In the genomic region with DNA sequence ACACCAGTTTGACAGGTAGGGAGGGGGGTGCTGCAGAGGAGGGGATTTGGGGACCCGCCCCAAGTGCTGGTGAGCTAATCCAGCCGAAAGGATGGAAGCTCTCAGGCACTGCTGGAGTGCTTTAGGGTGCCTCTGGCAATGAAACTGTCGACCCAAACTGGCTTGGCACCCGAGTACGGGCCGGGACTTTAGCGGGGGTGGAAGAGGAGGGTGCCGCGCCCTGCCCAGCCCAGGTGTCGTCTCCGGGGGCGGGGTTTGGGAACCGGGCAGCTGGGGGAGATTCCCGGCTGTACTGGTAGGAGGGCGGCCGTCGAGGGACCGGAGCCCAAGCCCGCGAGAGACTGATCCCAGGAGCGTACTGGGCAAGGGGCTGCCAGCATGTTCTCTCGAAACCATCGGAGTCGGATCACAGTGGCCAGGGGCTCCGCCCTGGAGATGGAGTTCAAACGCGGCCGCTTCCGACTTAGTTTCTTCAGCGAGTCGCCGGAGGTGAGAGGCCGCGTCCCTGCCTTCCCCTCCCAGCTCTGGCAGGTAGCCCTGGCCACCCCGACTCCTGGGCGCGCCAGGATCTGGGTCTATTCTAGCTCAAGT, we compare ENCODE assay signal across 8 mouse cellular contexts. TPM values are rescaled to one million over a fixed set of nuclear protein-coding genes. Genes with fewer than 3 reads are reported as not detected.
DNase-seq lines count a peak whose midpoint lies in the region; ATAC-seq and TF ChIP-seq lines count a peak whose summit lies in the region.

No protein-coding gene starts in this region.

- H3K36me3 ChIP-seq in forebrain, embryonic 11.5 days (ENCODE audit: control insufficient read depth, insufficient read depth, low read length), result no peaks in the 10 kb centered on the region
- H3K36me3 ChIP-seq in hindbrain, embryonic 15.5 days, result no peaks in the 10 kb centered on the region
- H3K36me3 ChIP-seq in limb, embryonic 15.5 days, result peaks cover 5% of the 10 kb centered on the region; the same call in 1 of the 2 replicates
- H3K36me3 ChIP-seq in midbrain, postnatal 0 days (ENCODE audit: insufficient read depth, low read length), result no peaks in the 10 kb centered on the region

- intact Hi-C loops in gastrocnemius, adult 2 months (cut with DNase I), result no loop called here
- intact Hi-C loops in left cerebral cortex, postnatal 25 days (cut with DNase I), result no loop called here

- peak overlapping the region; percentile 92 for H3K4me3 ChIP-seq in gastrocnemius, adult 2 months
- H3K4me3 ChIP-seq in forebrain, embryonic 11.5 days (ENCODE audit: low read depth, low read length), result peak overlapping the region; percentile 50
- peak overlapping the region; percentile 19 for H3K4me3 ChIP-seq in hindbrain, embryonic 15.5 days
- H3K4me3 ChIP-seq in limb, embryonic 15.5 days, result peak overlapping the region; percentile 54
- peak overlapping the region; percentile 9; the same call in 1 of the 2 replicates for H3K4me3 ChIP-seq in midbrain, postnatal 0 days (ENCODE audit: low read depth, low read length)

- H3K4me1 ChIP-seq in forebrain, embryonic 11.5 days (replicated peaks; ENCODE audit: control insufficient read depth, insufficient read depth, low read length), result peaks cover 30% of the 10 kb centered on the region; the same call in 1 of the 2 replicates
- peaks cover 32% of the 10 kb centered on the region for H3K4me1 ChIP-seq in hindbrain, embryonic 15.5 days (replicated peaks)
- peaks cover 45% of the 10 kb centered on the region for H3K4me1 ChIP-seq in limb, embryonic 15.5 days
- no peaks in the 10 kb centered on the region for H3K4me1 ChIP-seq in midbrain, postnatal 0 days (ENCODE audit: insufficient read depth, low read length)

- no peaks in the 10 kb centered on the region for H3K9me3 ChIP-seq in forebrain, embryonic 11.5 days (ENCODE audit: control insufficient read depth, low read length)
- no peaks in the 10 kb centered on the region for H3K9me3 ChIP-seq in hindbrain, embryonic 15.5 days
- no peaks in the 10 kb centered on the region for H3K9me3 ChIP-seq in limb, embryonic 15.5 days
- H3K9me3 ChIP-seq in midbrain, postnatal 0 days (ENCODE audit: low read length), result no peaks in the 10 kb centered on the region

- peak overlapping the region; percentile 99 for H3K27ac ChIP-seq in gastrocnemius, adult 2 months
- no peak overlapping the region for H3K27ac ChIP-seq in forebrain, embryonic 11.5 days (ENCODE audit: low read depth, low read length)
- H3K27ac ChIP-seq in hindbrain, embryonic 15.5 days (replicated peaks), result no peak overlapping the region
- H3K27ac ChIP-seq in limb, embryonic 15.5 days, result peak overlapping the region; percentile 100
- no peak overlapping the region for H3K27ac ChIP-seq in midbrain, postnatal 0 days (ENCODE audit: low read depth, low read length)

- no peak for ATAC-seq in forebrain, embryonic 11.5 days (replicated peaks; ENCODE audit: low FRiP score)
- ATAC-seq in hindbrain, embryonic 15.5 days (ENCODE audit: low FRiP score, low read depth), result no peak
- no peak; the same call in 1 of the 2 replicates for ATAC-seq in limb, embryonic 15.5 days (ENCODE audit: insufficient number of reproducible peaks, low FRiP score, low TSS enrichment, low read depth)
- ATAC-seq in midbrain, postnatal 0 days (ENCODE audit: low FRiP score), result no peak

- peak; percentile 81 for DNase-seq in gastrocnemius, adult 2 months
- no peak for DNase-seq in gastrocnemius, adult 18-20 months (ENCODE audit: low spot score)
- DNase-seq in forebrain, embryonic 11.5 days (ENCODE audit: low spot score), result no peak
- no peak for DNase-seq in midbrain, postnatal 0 days (ENCODE audit: low spot score)
- no peak for DNase-seq in layer of hippocampus, adult 8-10 months (ENCODE audit: low spot score in 2 of 2)
- DNase-seq in left cerebral cortex, postnatal 25 days (ENCODE audit: low spot score in 2 of 2), result no peak

- no peak for TF ChIP-seq CTCF in gastrocnemius, adult 2 months (IDR thresholded peaks at IDR 0.05)
- TF ChIP-seq CTCF in midbrain, postnatal 0 days (IDR thresholded peaks at IDR 0.05), result no peak

- no peaks in the 10 kb centered on the region for H3K27me3 ChIP-seq in forebrain, embryonic 11.5 days (ENCODE audit: control insufficient read depth, insufficient read depth, low read length)
- H3K27me3 ChIP-seq in hindbrain, embryonic 15.5 days, result peaks cover 19% of the 10 kb centered on the region
- H3K27me3 ChIP-seq in limb, embryonic 15.5 days, result no peaks in the 10 kb centered on the region
- H3K27me3 ChIP-seq in midbrain, postnatal 0 days (ENCODE audit: insufficient read depth, low read length), result peaks cover 7% of the 10 kb centered on the region

- H3K4me2 ChIP-seq in forebrain, embryonic 11.5 days (ENCODE audit: low read depth, low read length, severe bottlenecking), result peak overlapping the region; percentile 81
- peak overlapping the region; percentile 52 for H3K4me2 ChIP-seq in hindbrain, embryonic 15.5 days
- peak overlapping the region; percentile 81 for H3K4me2 ChIP-seq in limb, embryonic 15.5 days
- peak overlapping the region; percentile 51 for H3K4me2 ChIP-seq in midbrain, postnatal 0 days (ENCODE audit: low read depth, low read length, poor library complexity, severe bottlenecking)

- peak overlapping the region; percentile 93 for H3K9ac ChIP-seq in forebrain, embryonic 11.5 days (ENCODE audit: low read length)
- H3K9ac ChIP-seq in hindbrain, embryonic 15.5 days, result no peak overlapping the region; the same call in 1 of the 2 replicates
- peak overlapping the region; percentile 63 for H3K9ac ChIP-seq in limb, embryonic 15.5 days
- 0 out of 2 replicates have a peak overlapping the region, but pooled peaks have one; percentile 24 for H3K9ac ChIP-seq in midbrain, postnatal 0 days (replicated peaks; ENCODE audit: low read length, poor library complexity, severe bottlenecking)

- WGBS in forebrain, embryonic 11.5 days, result 3% methylated on average over 37 of the region's 37 CpGs
- WGBS in hindbrain, embryonic 15.5 days, result 6% methylated on average over 37 of the region's 37 CpGs
- WGBS in limb, embryonic 15.5 days, result 1% methylated on average over 36 of the region's 37 CpGs
- 6% methylated on average over 37 of the region's 37 CpGs for WGBS in midbrain, postnatal 0 days

RNA-seq across cellular contexts. Expression of gene Rtkn, which starts 0.4 kb away (rescaled TPM):
- total RNA-seq in gastrocnemius, adult 2 months (2021), result 10 to 100 TPM; 12.2 to 15.3 TPM
- 10 to 100 TPM in 1 of 2 experiments, 1 to 10 TPM in 1; 9.3 to 11.7 TPM for total RNA-seq in gastrocnemius, adult 18-20 months (2021)
- polyA plus RNA-seq in forebrain, embryonic 11.5 days (2014; fragmentation: Nextera tagmentation; extraction: Ambion mirVana), result 17.8 and 23.0 TPM in 2 replicates
- 14.9 and 17.8 TPM in 2 replicates for polyA plus RNA-seq in hindbrain, embryonic 15.5 days (2015; fragmentation: Nextera tagmentation; extraction: Ambion mirVana)
- polyA plus RNA-seq in limb, embryonic 15.5 days (2015; fragmentation: Nextera tagmentation; extraction: Ambion mirVana), result 76.7 and 79.5 TPM in 2 replicates
- 24.3 and 30.9 TPM in 2 replicates for total RNA-seq in midbrain, postnatal 0 days (2014; rRNA removed)
- polyA plus RNA-seq in midbrain, postnatal 0 days (2015; fragmentation: Nextera tagmentation; extraction: Ambion mirVana), result 12.5 and 14.6 TPM in 2 replicates
- total RNA-seq in layer of hippocampus, adult 8-10 months (2022), result 10 to 100 TPM; 75.6 to 85.0 (median 80.3) TPM
- total RNA-seq in left cerebral cortex, postnatal 25 days (2021), result 10 to 100 TPM; 51.2 to 76.8 TPM

RNA-seq across cellular contexts. Expression of gene Ino80b, which starts 10.4 kb away (rescaled TPM):
- total RNA-seq in gastrocnemius, adult 2 months (2021), result 10 to 100 TPM; 13.7 to 16.3 TPM
- total RNA-seq in gastrocnemius, adult 18-20 months (2021), result 10 to 100 TPM; 15.6 to 15.7 TPM
- polyA plus RNA-seq in forebrain, embryonic 11.5 days (2014; fragmentation: Nextera tagmentation; extraction: Ambion mirVana), result 20.0 and 27.7 TPM in 2 replicates
- polyA plus RNA-seq in hindbrain, embryonic 15.5 days (2015; fragmentation: Nextera tagmentation; extraction: Ambion mirVana), result 13.8 and 16.3 TPM in 2 replicates
- 9.9 and 10.0 TPM in 2 replicates for polyA plus RNA-seq in limb, embryonic 15.5 days (2015; fragmentation: Nextera tagmentation; extraction: Ambion mirVana)
- 29.4 and 40.9 TPM in 2 replicates for total RNA-seq in midbrain, postnatal 0 days (2014; rRNA removed)
- polyA plus RNA-seq in midbrain, postnatal 0 days (2015; fragmentation: Nextera tagmentation; extraction: Ambion mirVana), result 14.6 and 16.2 TPM in 2 replicates
- total RNA-seq in layer of hippocampus, adult 8-10 months (2022), result 10 to 100 TPM; 20.6 to 29.8 (median 26.7) TPM
- total RNA-seq in left cerebral cortex, postnatal 25 days (2021), result 10 to 100 TPM; 11.2 to 21.3 TPM

RNA-seq across cellular contexts. Expression of gene Wbp1, which starts 14.3 kb away (rescaled TPM):
- total RNA-seq in gastrocnemius, adult 2 months (2021), result 10 to 100 TPM; 43.3 to 45.6 TPM
- 10 to 100 TPM; 46.4 to 46.7 TPM for total RNA-seq in gastrocnemius, adult 18-20 months (2021)
- 141 and 154 TPM in 2 replicates for polyA plus RNA-seq in forebrain, embryonic 11.5 days (2014; fragmentation: Nextera tagmentation; extraction: Ambion mirVana)
- 155 and 161 TPM in 2 replicates for polyA plus RNA-seq in hindbrain, embryonic 15.5 days (2015; fragmentation: Nextera tagmentation; extraction: Ambion mirVana)
- 89.8 and 91.4 TPM in 2 replicates for polyA plus RNA-seq in limb, embryonic 15.5 days (2015; fragmentation: Nextera tagmentation; extraction: Ambion mirVana)
- total RNA-seq in midbrain, postnatal 0 days (2014; rRNA removed), result 152 and 199 TPM in 2 replicates
- 85.3 and 91.6 TPM in 2 replicates for polyA plus RNA-seq in midbrain, postnatal 0 days (2015; fragmentation: Nextera tagmentation; extraction: Ambion mirVana)
- 10 to 100 TPM; 47.2 to 57.7 (median 52.1) TPM for total RNA-seq in layer of hippocampus, adult 8-10 months (2022)
- 10 to 100 TPM; 36.7 to 48.7 TPM for total RNA-seq in left cerebral cortex, postnatal 25 days (2021)

RNA-seq across cellular contexts. Expression of gene Mogs, which starts 20.4 kb away (rescaled TPM):
- 1 to 10 TPM; 4.7 to 6.6 TPM for total RNA-seq in gastrocnemius, adult 2 months (2021)
- total RNA-seq in gastrocnemius, adult 18-20 months (2021), result 1 to 10 TPM; 6.2 to 6.5 TPM
- 37.1 and 39.0 TPM in 2 replicates for polyA plus RNA-seq in forebrain, embryonic 11.5 days (2014; fragmentation: Nextera tagmentation; extraction: Ambion mirVana)
- polyA plus RNA-seq in hindbrain, embryonic 15.5 days (2015; fragmentation: Nextera tagmentation; extraction: Ambion mirVana), result 22.8 and 27.2 TPM in 2 replicates
- 41.8 and 53.8 TPM in 2 replicates for polyA plus RNA-seq in limb, embryonic 15.5 days (2015; fragmentation: Nextera tagmentation; extraction: Ambion mirVana)
- total RNA-seq in midbrain, postnatal 0 days (2014; rRNA removed), result 32.6 and 40.3 TPM in 2 replicates
- polyA plus RNA-seq in midbrain, postnatal 0 days (2015; fragmentation: Nextera tagmentation; extraction: Ambion mirVana), result 18.8 and 19.8 TPM in 2 replicates
- total RNA-seq in layer of hippocampus, adult 8-10 months (2022), result 10 to 100 TPM; 23.7 to 30.1 (median 28.2) TPM
- 10 to 100 TPM; 27.2 to 28.0 TPM for total RNA-seq in left cerebral cortex, postnatal 25 days (2021)

RNA-seq across cellular contexts. Expression of gene Wdr54, which starts 20.5 kb away (rescaled TPM):
- total RNA-seq in gastrocnemius, adult 2 months (2021), result 1 to 10 TPM in 1 of 2 experiments, under 1 TPM in 1; 0.84 to 1.1 TPM
- total RNA-seq in gastrocnemius, adult 18-20 months (2021), result 1 to 10 TPM; 1.2 to 1.9 TPM
- 12.6 and 15.6 TPM in 2 replicates for polyA plus RNA-seq in forebrain, embryonic 11.5 days (2014; fragmentation: Nextera tagmentation; extraction: Ambion mirVana)
- 17.8 and 19.3 TPM in 2 replicates for polyA plus RNA-seq in hindbrain, embryonic 15.5 days (2015; fragmentation: Nextera tagmentation; extraction: Ambion mirVana)
- 4.8 and 5.4 TPM in 2 replicates for polyA plus RNA-seq in limb, embryonic 15.5 days (2015; fragmentation: Nextera tagmentation; extraction: Ambion mirVana)
- 12.7 and 15.9 TPM in 2 replicates for total RNA-seq in midbrain, postnatal 0 days (2014; rRNA removed)
- polyA plus RNA-seq in midbrain, postnatal 0 days (2015; fragmentation: Nextera tagmentation; extraction: Ambion mirVana), result 21.5 and 27.5 TPM in 2 replicates
- 10 to 100 TPM; 23.4 to 27.5 (median 26.9) TPM for total RNA-seq in layer of hippocampus, adult 8-10 months (2022)
- total RNA-seq in left cerebral cortex, postnatal 25 days (2021), result 10 to 100 TPM; 28.8 to 29.1 TPM

Comparison
In these comparisons a context has a peak if more than half of its experiments do, and no peak if none do; other contexts are left out.
1. H3K27ac ChIP-seq: peak in gastrocnemius, adult 2 months (single experiment) and limb, embryonic 15.5 days (single experiment); none in forebrain, embryonic 11.5 days (single experiment), hindbrain, embryonic 15.5 days (single experiment) and midbrain, postnatal 0 days (single experiment).
2. H3K4me3 ChIP-seq: peak in every context shown above with its lines; median percentile 92 in gastrocnemius, adult 2 months; 54 in limb, embryonic 15.5 days; 50 in forebrain, embryonic 11.5 days; 19 in hindbrain, embryonic 15.5 days; 9 in midbrain, postnatal 0 days.
3. Peak in every context shown above with its lines, with median percentiles within 50 percentile points of each other: H3K4me2 ChIP-seq.